Mouse (Mus musculus): ENCODE measurements at regions not wholly inside any gene's neighbourhood (a gene's known extent, or its start where the extent isn't known, plus 50 kb on each side); places are given as distances from the start of the nearest gene placed in this dataset.

GRCm38 (mm10) chr12:25298766-25299165, 201.8 kb upstream of the Id2 start:
- TF ChIP-seq CTCF (IDR thresholded peaks at IDR 0.05; ENCODE audit: insufficient read depth, low read depth, low read length) (no peak), POLR2A (IDR thresholded peaks at IDR 0.05; ENCODE audit: insufficient read depth, low read depth, low read length) (no peak)
